Mouse (Mus musculus) heart, embryonic 11.5 days (tissue): ENCODE data around the gene Abhd12. TPM values are rescaled to one million over a fixed set of nuclear protein-coding genes. Genes with fewer than 3 reads are reported as not detected.

Experiments
- ATAC-seq: fragments of 200-750 bp; cut with Nextera tagmentation; replicated peaks from 2 replicates; pipeline ENCODE4 v1.8.0; 2017; ENCODE audit warnings: moderate library complexity; ENCODE audit not compliant: insufficient number of reproducible peaks, low FRiP score, low TSS enrichment
- H3K27ac ChIP-seq: fragments of 300-500 bp; sonication (generic); 2 replicates; pipeline ENCODE4 v1.5.1; 2014; ENCODE audit warnings: mild to moderate bottlenecking, low read depth, low read length
- H3K27me3 ChIP-seq: fragments of 300-500 bp; sonication (generic); 2 replicates; pipeline ENCODE4 v1.6.1; 2014; ENCODE audit warnings: mild to moderate bottlenecking, low read length, mixed read lengths; ENCODE audit not compliant: control insufficient read depth, insufficient read depth
- H3K36me3 ChIP-seq: fragments of 300-500 bp; sonication (generic); 2 replicates; pipeline ENCODE4 v1.6.1; 2014; ENCODE audit warnings: mild to moderate bottlenecking, low read length, moderate library complexity, mixed read lengths; ENCODE audit not compliant: control insufficient read depth, insufficient read depth
- H3K4me1 ChIP-seq: fragments of 300-500 bp; sonication (generic); 2 replicates; pipeline ENCODE4 v1.6.1; 2014; ENCODE audit warnings: low read length; ENCODE audit not compliant: control insufficient read depth, insufficient read depth
- H3K4me2 ChIP-seq: fragments of 300-500 bp; sonication (generic); 2 replicates; pipeline ENCODE4 v1.6.1; 2014; ENCODE audit warnings: mild to moderate bottlenecking, moderate library complexity
- H3K4me3 ChIP-seq: fragments of 300-500 bp; sonication (generic); 2 replicates; pipeline ENCODE4 v1.5.1; 2014; ENCODE audit warnings: low read depth, low read length
- H3K9ac ChIP-seq: fragments of 300-500 bp; sonication (generic); 2 replicates; pipeline ENCODE4 v1.6.1; 2014; ENCODE audit warnings: mild to moderate bottlenecking, low read depth, low read length, moderate library complexity
- H3K9me3 ChIP-seq: fragments of 300-500 bp; sonication (generic); replicated peaks from 2 replicates; pipeline ENCODE4 v1.6.1; 2016; ENCODE audit warnings: low read length; ENCODE audit not compliant: control insufficient read depth
- WGBS: fragments of 180-500 bp; shearing (Covaris S2); extraction: QIAGEN DNeasy Blood & Tissue Kit; methylation state at CpG from one replicate; pipeline ENCODE4 v1.1.7; 2014; ENCODE audit not compliant: insufficient replicate concordance; 5-methylcytosine and 5-hydroxymethylcytosine counted together
- polyA plus RNA-seq: library from polyadenylated mRNA; unstranded; fragments of >200 nt; fragmentation: Nextera tagmentation; extraction: Ambion mirVana; gene quantifications from 2 replicates; pipeline ENCODE4 v1.2.1, GENCODE M21; 2014

Abhd12 gene
- polyA plus RNA-seq, 1 experiment from 2014 or later, result 49.2 TPM

DNA sequence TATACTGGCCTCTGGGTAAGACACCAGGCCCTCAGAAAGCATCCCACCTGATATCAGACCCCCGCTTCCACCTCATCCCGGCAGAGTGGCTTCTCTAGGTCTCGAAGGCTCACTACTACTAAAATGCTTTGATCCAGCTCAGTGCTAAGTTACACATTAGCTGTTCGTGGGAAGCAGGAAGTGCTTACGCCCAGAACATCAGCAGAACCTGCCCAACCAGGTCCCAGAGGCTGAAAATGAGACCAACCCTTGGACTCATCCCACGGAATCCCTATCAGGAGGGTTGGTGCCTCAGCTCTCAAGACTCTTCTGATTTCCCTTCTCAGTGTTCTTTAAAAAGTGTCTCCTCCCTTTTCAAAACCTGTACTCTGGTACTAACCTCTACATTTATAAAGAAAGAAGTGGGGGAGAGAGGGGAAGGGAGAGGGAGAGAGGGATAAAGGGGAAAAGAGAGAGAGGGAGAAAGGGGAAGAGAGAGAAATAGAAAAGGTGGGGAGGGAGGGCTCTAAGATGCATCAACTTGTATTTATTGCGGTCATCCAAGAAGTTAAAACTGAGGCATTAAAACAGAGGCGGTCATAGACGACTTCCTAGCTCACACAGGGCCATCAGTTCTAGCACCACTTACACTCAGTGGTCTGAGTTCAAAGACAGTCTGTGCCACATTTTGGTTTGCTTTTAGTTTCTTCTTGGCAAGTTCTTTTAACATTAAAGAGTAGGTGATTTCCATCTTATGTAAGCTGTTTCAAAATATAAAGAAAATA lies 45.6 kb downstream of the Abhd12 start:
- 81% methylated on average over 9 of the region's 9 CpGs for WGBS
- no peaks in the 10 kb centered on the region for H3K9me3 ChIP-seq
- no peaks in the 10 kb centered on the region for H3K36me3 ChIP-seq
- no peaks in the 10 kb centered on the region for H3K4me1 ChIP-seq
- ATAC-seq, result no peak
- no peak overlapping the region for H3K27ac ChIP-seq
- no peak overlapping the region for H3K9ac ChIP-seq
- H3K4me3 ChIP-seq, result no peak overlapping the region
- H3K27me3 ChIP-seq, result no peaks in the 10 kb centered on the region
- H3K4me2 ChIP-seq, result no peak overlapping the region

DNA sequence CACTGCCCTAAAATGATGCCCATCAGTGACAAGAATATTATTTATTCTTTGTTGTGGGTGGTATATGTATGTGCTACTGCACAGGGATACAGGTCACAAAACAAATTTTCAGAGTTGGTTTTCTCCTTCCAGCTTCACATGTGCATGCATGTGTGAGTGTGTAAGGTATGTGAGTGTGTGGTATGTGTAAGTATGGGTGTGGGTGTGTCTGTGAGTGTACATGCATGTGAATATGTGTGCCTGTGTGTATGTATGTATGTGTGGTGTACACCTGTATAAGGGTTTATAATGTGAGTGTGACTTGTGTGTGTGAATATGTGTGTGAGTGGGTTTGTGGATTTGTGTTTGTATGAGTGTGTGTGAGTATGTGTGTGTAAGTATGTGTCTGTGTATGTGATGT lies 49.4 kb downstream of the Abhd12 start:
- no peak for ATAC-seq
- H3K4me1 ChIP-seq, result no peaks in the 10 kb centered on the region
- no peak overlapping the region for H3K9ac ChIP-seq
- no peaks in the 10 kb centered on the region for H3K9me3 ChIP-seq
- no peak overlapping the region for H3K27ac ChIP-seq
- no peaks in the 10 kb centered on the region for H3K27me3 ChIP-seq
- H3K4me3 ChIP-seq, result no peak overlapping the region
- H3K36me3 ChIP-seq, result no peaks in the 10 kb centered on the region
- H3K4me2 ChIP-seq, result no peak overlapping the region

DNA sequence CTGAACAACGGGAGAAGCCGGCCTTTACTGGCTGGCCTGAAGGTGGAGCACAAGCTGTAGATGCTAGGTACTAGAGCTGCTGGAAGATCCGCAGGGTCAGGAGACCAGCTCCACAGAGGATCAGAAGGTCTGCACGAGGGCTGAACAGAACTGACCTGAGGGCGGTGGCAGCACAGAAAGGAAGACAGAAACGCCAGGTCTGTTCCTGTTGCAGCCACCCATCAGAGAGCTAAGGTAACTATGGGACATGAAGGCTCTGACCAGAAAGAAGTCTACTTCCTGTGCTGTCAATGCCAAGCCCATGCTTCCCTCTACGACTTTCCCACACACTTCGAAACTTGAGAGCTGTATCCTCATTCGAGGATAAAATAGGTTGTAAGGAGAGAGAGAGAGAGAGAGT lies 53.3 kb downstream of the Abhd12 start:
- H3K4me1 ChIP-seq, result no peaks in the 10 kb centered on the region
- 69% methylated on average over 9 of the region's 9 CpGs for WGBS

DNA sequence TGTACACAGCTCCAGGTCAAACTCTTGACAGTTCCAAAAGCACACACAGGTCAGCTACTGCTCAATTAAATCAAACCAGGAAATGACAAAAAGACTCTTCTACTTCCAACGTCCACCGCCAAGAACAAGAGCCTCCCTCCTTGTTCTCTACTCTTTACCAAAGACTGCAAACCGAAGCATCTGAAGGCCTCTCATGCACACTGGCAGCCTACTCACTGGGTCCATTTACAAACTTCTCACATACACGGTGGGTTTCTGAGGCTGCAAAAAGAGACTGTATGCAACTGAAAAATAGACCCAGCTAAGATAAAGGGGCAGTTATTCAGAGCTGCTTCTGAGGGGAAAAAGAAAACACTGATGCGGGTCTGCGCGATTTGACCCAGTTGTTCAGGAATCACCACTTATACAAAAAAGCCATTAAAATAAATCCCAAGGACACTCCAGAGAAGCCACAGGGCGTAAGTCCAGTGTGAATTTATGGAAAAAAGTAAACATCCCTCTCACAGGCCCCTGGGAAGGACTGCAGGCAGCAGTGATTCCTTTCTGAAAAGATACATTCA lies 57.0 kb downstream of the Abhd12 start:
- no peaks in the 10 kb centered on the region for H3K27me3 ChIP-seq
- no peak overlapping the region for H3K4me2 ChIP-seq
- H3K9me3 ChIP-seq, result no peaks in the 10 kb centered on the region
- H3K36me3 ChIP-seq, result no peaks in the 10 kb centered on the region; the same call in 1 of the 2 replicates
- H3K9ac ChIP-seq, result no peak overlapping the region
- no peak overlapping the region for H3K4me3 ChIP-seq
- no peak overlapping the region for H3K27ac ChIP-seq
- no peak for ATAC-seq
- WGBS, result 87% methylated on average over 8 of the region's 8 CpGs
- no peaks in the 10 kb centered on the region for H3K4me1 ChIP-seq

More for the DNA sequence above, 53.3 kb downstream of the Abhd12 start:
- Histone ChIP-seq H3K9ac (no peak overlapping the region), H3K9me3 (no peaks in the 10 kb centered on the region), H3K4me2 (no peak overlapping the region), H3K36me3 (no peaks in the 10 kb centered on the region; the same call in 1 of the 2 replicates), H3K27me3 (no peaks in the 10 kb centered on the region), H3K4me3 (no peak overlapping the region), H3K27ac (no peak overlapping the region)
- no peak for ATAC-seq

DNA sequence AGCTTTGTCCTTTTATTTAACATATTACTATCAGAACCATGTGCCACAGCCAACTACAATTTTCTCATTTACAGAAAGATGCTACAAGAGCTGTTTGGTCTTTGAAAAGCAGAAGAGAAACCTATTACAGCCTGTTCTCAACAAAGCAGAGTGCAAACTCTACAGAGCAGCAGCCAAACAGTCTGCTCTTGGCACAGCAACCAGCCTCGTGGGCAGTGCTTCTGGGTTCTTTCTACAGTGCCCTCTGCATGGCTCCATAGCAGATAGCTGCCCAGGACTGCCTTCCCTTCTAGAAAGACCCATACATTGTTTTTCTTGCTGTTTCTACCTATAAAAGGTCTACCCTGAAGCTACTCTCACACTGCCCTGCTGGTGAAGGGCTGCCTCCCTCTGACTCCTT lies 59.7 kb downstream of the Abhd12 start:
- Histone ChIP-seq H3K9me3 (no peaks in the 10 kb centered on the region), H3K4me1 (no peaks in the 10 kb centered on the region), H3K4me3 (no peak overlapping the region), H3K36me3 (no peaks in the 10 kb centered on the region; the same call in 1 of the 2 replicates), H3K27ac (no peak overlapping the region), H3K4me2 (no peak overlapping the region), H3K9ac (no peak overlapping the region), H3K27me3 (no peaks in the 10 kb centered on the region)
- ATAC-seq, result no peak
- WGBS, result 72% methylated on average over 1 of the region's 1 CpGs

DNA sequence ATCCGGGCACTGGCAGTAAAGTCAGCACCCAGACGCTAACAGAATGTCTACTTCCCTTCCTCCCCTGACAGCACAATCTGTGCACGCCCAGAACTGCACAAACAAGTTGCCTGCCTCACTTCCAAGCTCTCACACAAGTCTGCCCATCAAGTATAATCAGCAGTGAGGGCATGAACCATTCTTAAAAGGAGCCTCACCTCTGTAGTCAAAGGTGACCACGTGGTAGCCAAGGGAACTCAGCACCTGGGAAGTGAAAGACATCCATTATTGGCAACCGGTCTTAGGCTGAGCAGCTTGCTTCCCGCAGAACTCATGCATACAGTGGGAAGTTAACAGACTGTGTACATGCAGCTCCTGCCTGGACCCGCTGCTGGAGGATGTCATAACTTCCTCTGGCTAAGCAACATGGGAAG lies 62.5 kb downstream of the Abhd12 start:
- Histone ChIP-seq H3K27me3 (no peaks in the 10 kb centered on the region), H3K9me3 (no peaks in the 10 kb centered on the region), H3K9ac (no peak overlapping the region), H3K4me2 (no peak overlapping the region), H3K27ac (no peak overlapping the region), H3K4me3 (no peak overlapping the region), H3K36me3 (no peaks in the 10 kb centered on the region; the same call in 1 of the 2 replicates), H3K4me1 (no peaks in the 10 kb centered on the region)
- WGBS, result 75% methylated on average over 7 of the region's 7 CpGs
- no peak for ATAC-seq

DNA sequence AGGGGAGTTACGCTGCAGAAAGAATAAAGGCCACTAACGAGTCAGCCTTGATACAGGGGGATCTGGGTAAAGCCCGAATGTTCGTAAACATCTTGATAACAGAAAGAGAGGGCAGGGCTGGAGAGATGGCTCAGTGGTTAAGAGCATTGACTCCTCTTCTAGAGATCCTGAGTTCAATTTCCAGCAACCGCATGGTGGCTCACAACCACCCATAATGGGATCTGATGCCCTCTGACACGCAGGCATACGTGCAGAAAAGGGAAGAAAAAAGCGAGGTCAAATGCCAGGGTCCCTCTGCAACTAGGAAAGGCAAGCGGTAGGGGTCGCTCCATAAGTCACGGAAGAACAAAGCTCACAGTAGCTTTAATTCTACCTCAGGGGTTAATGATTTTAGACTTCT lies 63.4 kb downstream of the Abhd12 start:
- Histone ChIP-seq H3K4me2 (no peak overlapping the region), H3K27ac (no peak overlapping the region), H3K9me3 (no peaks in the 10 kb centered on the region), H3K4me3 (no peak overlapping the region), H3K9ac (no peak overlapping the region), H3K4me1 (no peaks in the 10 kb centered on the region), H3K27me3 (no peaks in the 10 kb centered on the region), H3K36me3 (no peaks in the 10 kb centered on the region)
- WGBS, result 73% methylated on average over 11 of the region's 11 CpGs
- ATAC-seq, result no peak

DNA sequence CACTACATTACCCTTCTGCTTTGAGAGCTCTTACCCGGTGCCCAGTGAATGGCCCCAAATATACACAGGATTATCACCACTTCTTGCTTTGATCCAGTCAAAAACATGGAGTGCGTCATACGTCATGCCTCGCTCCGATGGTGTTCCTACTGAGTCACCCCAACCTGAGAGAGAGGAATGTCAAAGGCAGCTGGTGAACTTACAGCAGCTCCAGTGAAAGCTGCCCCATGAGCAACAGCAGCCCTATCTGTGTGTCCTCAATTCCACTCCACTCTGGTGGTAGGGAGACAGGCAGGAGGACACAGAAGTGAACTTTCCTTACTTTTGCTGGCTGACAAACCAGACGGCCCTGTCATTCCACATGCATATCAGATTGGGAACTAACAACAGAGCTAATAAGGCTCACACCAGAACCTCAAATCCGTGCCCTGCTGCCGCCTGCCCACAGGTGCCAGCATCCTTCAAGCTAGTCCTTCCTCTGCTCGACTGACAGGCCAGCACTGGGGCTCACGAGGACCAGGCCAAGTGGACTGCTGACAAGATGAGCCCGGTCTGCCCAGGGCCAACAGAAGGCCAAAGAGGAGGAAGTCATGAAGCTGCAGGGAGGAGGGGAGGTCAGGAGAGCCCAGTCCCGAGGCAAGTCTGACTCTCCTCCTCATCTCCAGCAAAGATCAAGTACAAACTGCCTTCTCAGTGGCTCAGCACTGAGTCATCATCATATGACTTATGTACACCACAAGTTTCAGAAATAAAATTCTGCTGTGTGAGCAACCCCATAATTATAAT lies 64.7 kb downstream of the Abhd12 start:
- ATAC-seq, result no peak
- no peaks in the 10 kb centered on the region for H3K4me1 ChIP-seq
- 68% methylated on average over 12 of the region's 12 CpGs for WGBS

More for the DNA sequence above, 64.7 kb downstream of the Abhd12 start:
- Histone ChIP-seq H3K36me3 (no peaks in the 10 kb centered on the region), H3K4me2 (no peak overlapping the region), H3K9me3 (no peaks in the 10 kb centered on the region), H3K27ac (no peak overlapping the region), H3K27me3 (no peaks in the 10 kb centered on the region), H3K9ac (no peak overlapping the region), H3K4me3 (no peak overlapping the region)
